Mouse (Mus musculus): Measurements from ENCODE around the gene Slc25a24.

The Slc25a24 gene

GRCm38 (mm10) chr3:109171070-109171778 is 48.3 kb downstream of the Slc25a24 start:
- peak; percentile 64 for DNase-seq (ENCODE audit: low spot score)

- no peak for DNase-seq (ENCODE audit: low spot score)
Observed at GRCm38 (mm10) chr3:109174394-109174793, 51.4 kb downstream of the Slc25a24 start.

- DNase-seq (ENCODE audit: low spot score) = no peak
Observed at GRCm38 (mm10) chr3:109178705-109179104, 55.8 kb downstream of the Slc25a24 start.

- DNase-seq (ENCODE audit: low spot score) = no peak
Observed at GRCm38 (mm10) chr3:109179528-109180076, 56.7 kb downstream of the Slc25a24 start.

GRCm38 (mm10) chr3:109196166-109196565 is 73.2 kb downstream of the Slc25a24 start:
- DNase-seq (ENCODE audit: low spot score) = no peak

- DNase-seq (ENCODE audit: low spot score) = no peak
Observed at GRCm38 (mm10) chr3:109199280-109199679, 76.3 kb downstream of the Slc25a24 start.

GRCm38 (mm10) chr3:109212322-109212721 is 89.4 kb downstream of the Slc25a24 start:
- no peak for DNase-seq (ENCODE audit: low spot score)

- no peak for DNase-seq (ENCODE audit: low spot score)
Observed at GRCm38 (mm10) chr3:109216352-109216751, 93.4 kb downstream of the Slc25a24 start.
